Mouse (Mus musculus) thymus, postnatal 25 days (tissue): ENCODE results near the gene Wscd2.

ENCODE experiments used
- DNase-seq: peaks from one replicate; pipeline ENCODE4 v3.0.0; 2022

Wscd2 gene

DNA sequence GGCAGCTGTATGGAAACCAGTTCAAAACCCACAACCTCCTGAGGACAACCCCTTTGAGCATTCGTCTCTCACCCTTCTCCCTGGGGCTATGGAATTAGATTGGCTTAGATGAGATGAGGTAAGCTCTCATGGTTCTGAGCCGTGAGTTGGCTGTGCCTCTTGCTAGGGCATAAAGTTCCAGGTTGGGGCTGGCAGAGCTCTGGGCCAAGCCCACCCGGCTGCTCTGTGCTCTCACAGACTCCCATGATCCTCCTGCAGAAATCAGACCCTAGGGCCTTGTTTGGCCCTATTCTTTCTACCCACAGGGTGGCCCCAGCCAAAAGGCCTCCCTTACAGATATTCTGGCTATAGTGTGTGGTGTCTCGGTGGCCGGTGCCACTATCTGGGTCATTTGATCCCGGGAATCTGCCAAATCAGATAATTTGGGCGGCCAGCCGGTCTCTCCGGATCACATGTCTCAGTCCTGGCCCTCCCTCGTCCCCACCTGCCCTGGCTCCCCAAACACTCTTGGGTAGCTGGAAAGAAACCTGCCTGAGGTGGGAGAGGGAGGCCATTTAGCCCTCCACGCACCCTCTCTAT lies 4.5 kb upstream of the Wscd2 start:
- no peak for DNase-seq

DNA sequence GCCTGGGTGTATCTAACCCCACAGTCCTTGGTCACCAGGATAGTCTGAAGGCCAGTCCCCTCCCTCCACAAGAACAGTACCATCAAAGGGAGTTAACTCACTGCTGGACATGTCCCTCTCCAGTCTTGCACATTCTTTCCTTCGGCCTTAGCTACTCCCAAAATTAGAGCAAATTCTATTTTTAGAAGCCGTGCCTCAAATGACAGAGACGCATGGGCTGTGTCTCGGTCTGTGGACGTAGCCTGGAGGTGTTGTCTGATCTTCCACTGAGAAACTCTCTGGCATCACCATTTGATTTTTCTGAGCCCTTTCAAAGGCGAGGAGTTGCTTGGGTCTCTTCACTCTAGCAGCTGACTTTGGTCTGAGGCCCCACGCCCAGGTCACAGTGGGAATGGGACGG lies 2.3 kb upstream of the Wscd2 start:
- no peak for DNase-seq

GRCm38 (mm10) chr5:113489617-113490016 lies 516 bp upstream of the Wscd2 start:
- DNase-seq = no peak

DNA sequence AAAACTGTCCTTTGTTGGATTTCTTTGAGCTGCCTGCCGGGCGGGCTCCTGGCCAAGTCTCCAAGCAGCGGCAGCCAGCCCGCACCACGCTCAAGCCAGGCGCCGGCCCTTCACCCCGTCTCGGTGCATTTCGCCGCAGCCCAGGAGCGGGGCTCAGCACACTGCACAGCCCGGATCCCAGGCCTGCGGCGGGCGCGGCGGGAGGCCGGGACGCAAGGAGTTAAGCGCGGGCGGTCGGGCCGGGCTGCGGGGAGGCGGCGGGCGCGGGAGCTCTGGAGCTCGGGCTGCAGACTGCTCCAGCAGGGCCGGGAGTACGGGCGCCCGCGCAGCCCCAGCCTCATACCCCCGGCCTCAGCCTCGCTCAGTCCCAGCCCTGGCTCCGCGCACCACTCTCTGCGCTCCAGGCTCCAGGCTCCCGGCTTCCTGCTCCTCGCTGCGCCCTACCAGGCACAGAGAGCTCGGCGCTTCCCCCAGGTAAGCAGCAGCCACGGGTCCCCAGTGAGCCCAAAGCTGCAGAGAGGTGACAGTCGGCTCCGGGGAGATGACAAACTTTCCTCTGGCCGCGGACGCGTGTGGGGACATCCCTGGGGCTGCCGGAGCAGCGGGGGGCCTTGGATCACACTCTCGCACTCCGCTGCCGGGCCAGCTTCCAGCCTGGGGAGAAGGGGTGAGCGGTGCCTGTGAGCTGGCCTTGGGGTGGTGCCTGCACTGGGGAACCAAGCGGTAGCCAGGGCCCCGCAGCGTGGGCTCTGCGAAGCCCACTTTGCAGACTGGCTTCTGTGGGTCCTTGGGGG lies 531 bp downstream of the Wscd2 start:
- DNase-seq = no peak

DNA sequence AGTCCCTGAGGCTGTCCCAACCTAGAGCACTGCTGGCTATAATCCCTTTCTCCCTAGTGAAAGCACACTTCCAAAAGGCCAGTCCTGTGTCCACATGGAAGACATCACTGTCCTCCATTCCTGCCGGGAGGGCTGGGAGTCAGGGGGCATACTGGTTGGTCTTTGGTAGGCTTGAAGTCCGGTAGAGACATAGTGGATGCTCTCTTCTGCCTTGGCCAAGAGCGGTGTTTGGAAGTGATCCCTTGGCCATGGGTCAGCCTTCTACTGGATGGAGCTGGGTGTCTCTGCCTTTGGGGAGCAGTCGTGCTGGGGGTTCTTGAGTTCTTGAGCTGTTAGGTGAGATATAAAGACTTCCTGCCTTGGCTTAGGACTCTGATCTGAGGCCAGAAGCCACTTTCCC lies 1.4 kb downstream of the Wscd2 start:
- no peak for DNase-seq

- no peak for DNase-seq
Observed at GRCm38 (mm10) chr5:113491988-113492387, 1.9 kb downstream of the Wscd2 start.

DNA sequence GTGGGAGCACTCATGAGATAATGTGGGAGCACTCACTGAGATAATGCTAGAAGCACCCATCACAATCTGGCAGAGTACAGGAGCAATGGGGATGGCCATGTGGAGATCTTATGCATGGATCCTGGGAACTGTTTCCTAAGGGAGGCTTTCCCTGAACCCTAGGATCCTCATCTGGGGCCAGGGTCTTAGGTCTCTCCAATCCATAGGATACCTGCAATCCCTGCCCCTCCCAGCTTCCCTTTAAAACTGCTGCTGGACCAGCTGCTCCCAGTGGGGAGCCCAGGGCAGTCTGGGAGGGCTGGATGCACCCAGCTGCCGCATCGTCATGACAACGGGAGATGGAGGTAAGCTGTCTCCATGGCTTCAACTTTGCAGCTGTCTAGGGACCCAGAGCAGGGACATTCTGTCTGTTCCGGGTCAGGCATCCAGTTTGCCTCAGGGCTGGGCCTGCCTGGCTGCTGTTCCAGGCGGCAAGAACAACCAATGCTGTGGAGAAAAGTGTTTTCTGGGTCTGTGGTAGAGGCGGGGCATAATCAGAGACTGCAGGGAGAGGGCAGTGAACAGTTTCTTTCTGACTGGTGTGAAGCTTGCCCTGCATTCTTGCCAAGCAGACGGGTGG lies 2.4 kb downstream of the Wscd2 start:
- DNase-seq = no peak

GRCm38 (mm10) chr5:113493997-113494396 lies 3.9 kb downstream of the Wscd2 start:
- no peak for DNase-seq

GRCm38 (mm10) chr5:113496926-113497325 lies 6.8 kb downstream of the Wscd2 start:
- no peak for DNase-seq

GRCm38 (mm10) chr5:113499421-113499820 lies 9.3 kb downstream of the Wscd2 start:
- no peak for DNase-seq

GRCm38 (mm10) chr5:113503276-113503675 lies 13.1 kb downstream of the Wscd2 start:
- DNase-seq = no peak

- DNase-seq = no peak
Observed at GRCm38 (mm10) chr5:113504654-113505053, 14.5 kb downstream of the Wscd2 start.

GRCm38 (mm10) chr5:113506065-113506464 lies 15.9 kb downstream of the Wscd2 start:
- no peak for DNase-seq

DNA sequence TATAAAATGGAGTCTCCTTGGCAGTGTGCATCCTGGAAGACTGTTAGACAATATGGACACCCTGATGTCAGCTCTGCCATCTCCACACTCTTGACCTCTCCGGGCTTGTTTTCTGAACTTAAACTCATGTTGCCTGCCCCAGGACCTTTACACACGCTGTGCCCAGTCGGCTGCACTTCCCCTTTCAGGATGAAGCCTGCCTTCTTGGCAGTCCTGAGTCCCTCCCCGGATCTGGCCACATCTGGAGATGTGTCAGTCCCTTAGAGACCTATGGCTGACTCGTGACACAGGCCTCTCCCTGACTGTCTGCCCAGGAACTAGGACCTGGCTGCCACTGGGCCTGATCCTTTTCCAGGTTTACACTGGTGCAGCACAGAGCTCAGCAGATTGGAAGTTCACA lies 16.6 kb downstream of the Wscd2 start:
- DNase-seq = no peak

DNA sequence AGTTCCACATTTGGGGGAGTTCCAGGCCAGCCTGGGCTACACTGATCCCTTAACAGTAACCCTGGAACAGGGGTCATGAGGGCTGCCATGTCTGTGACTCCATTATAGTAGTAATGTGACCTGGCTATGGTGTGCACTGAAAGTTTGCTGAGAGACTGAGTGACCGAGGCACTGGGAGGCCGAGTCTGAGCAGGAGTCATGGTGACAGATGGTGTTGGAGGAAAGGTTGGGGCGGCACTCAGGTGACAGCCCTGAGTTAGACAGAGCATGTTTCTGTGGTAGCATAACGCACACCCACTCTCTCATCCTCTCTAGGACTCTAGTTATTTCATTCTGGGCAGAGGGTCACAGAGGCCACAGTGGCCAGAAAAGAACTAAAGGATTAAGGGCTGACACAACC lies 19.0 kb downstream of the Wscd2 start:
- DNase-seq = no peak

- no peak for DNase-seq
Observed at GRCm38 (mm10) chr5:113513640-113514039, 23.5 kb downstream of the Wscd2 start.

DNA sequence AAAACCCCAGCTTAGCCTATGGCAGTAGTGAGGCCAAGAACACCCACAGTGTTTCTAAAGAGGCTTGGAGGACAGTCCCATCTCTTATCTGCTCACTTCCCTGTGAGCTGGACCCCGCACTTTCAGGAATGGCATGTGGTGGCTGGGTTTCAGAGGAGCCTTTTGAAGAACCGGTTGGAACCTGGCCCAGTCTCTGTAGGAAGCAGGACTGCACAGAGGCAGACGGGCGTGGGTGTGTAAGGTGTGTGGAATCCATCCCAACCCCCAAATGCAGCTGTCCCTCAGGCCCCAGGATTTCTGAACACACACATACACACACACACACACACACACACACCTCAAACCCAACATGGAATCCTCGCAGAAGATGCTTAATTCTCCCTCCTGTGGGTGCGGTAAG lies 23.9 kb downstream of the Wscd2 start:
- DNase-seq = no peak

DNA sequence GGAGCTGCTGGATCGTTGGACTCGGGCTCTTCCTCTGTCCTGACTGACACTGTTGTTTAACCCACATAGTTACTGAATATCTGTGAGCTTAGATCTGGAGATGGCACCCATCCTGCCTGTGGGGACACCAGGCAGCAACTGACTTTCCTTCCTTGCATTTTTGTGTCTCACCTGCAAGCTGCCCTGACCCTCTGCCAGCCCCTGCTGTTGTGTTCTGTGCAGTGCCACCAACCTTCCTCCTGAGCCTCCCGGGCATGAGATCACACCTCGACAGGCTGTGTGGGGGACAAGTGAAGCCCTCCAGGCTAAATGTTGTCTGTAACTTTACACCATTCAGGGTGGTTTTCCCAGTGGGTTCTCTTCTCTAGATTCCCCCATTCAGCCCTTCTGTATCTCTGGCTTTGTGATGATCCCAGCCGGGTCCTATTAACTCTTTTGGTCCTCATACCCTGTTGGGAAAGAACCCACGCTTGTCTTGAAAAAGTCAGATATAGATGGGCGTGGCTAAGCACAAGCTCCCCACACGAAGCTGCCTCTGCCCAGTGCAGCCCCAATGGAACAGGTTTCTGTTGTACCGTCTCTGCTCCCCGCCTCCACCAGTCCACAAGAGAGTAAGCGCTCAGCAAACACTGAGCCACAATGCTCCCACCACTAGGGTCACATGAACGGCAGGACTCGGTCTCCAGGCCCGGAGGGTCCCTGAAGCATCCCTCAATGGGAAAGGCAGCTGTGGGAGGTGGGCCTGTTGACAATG lies 26.2 kb downstream of the Wscd2 start:
- DNase-seq = no peak

GRCm38 (mm10) chr5:113516873-113517336 lies 26.8 kb downstream of the Wscd2 start:
- DNase-seq = no peak

GRCm38 (mm10) chr5:113517387-113517786 lies 27.3 kb downstream of the Wscd2 start:
- no peak for DNase-seq

- no peak for DNase-seq
Observed at GRCm38 (mm10) chr5:113521037-113521436, 30.9 kb downstream of the Wscd2 start.

DNA sequence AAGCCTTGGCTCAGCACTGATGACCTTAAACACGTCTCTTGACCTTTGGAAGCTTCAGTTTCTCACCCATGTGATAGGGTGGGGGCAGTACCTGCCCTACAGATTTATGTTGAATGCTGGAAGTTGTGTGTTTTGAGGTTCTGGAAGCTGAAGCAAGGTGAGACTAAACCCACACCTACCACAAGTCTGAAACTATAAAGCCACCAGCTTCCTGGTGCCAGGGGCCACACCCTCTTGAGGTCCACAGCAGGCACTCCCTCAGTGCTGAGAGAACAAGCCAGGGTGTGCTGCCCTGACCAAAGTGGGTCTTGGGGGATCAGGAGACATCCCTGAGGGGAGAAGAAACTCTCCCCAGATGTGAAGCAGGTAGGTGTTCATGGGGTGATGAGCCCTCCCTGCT lies 48.7 kb downstream of the Wscd2 start:
- no peak for DNase-seq

- no peak for DNase-seq
Observed at GRCm38 (mm10) chr5:113539438-113539837, 49.3 kb downstream of the Wscd2 start.

GRCm38 (mm10) chr5:113539858-113540257 lies 49.7 kb downstream of the Wscd2 start:
- no peak for DNase-seq
